Mouse (Mus musculus) forebrain, postnatal 0 days (tissue): ENCODE data around the gene Lcor. TPM values are rescaled to one million over a fixed set of nuclear protein-coding genes. Genes with fewer than 3 reads are reported as not detected.

Experiments
- ATAC-seq: fragments of 200-750 bp; cut with Nextera tagmentation; 2 replicates; pipeline ENCODE4 v1.8.0; 2017; ENCODE audit warnings: mild to moderate bottlenecking, moderate library complexity
- DNase-seq: peaks from one replicate; pipeline ENCODE4 v3.0.0-alpha.2; 2015
- H3K27ac ChIP-seq: fragments of 300-500 bp; sonication (generic); 2 replicates; pipeline ENCODE4 v1.5.1; 2014; ENCODE audit warnings: low read depth, mild to moderate bottlenecking, antibody characterized with exemption, low read length, moderate library complexity, mixed read lengths
- H3K27me3 ChIP-seq: fragments of 300-500 bp; sonication (generic); 2 replicates; pipeline ENCODE4 v1.6.1; 2014; ENCODE audit warnings: mild to moderate bottlenecking, low read length, mixed read lengths; ENCODE audit not compliant: insufficient read depth
- H3K36me3 ChIP-seq: fragments of 300-500 bp; sonication (generic); 2 replicates; pipeline ENCODE4 v1.6.1; 2014; ENCODE audit warnings: mild to moderate bottlenecking, moderate library complexity; ENCODE audit not compliant: insufficient read depth
- H3K4me1 ChIP-seq: fragments of 300-500 bp; sonication (generic); 2 replicates; pipeline ENCODE4 v1.6.1; 2014; ENCODE audit warnings: antibody characterized with exemption; ENCODE audit not compliant: insufficient read depth
- H3K4me2 ChIP-seq: fragments of 300-500 bp; sonication (generic); 2 replicates; pipeline ENCODE4 v1.6.1; 2014; ENCODE audit warnings: low read depth, mild to moderate bottlenecking, moderate library complexity
- H3K4me3 ChIP-seq: fragments of 300-500 bp; sonication (generic); 2 replicates; pipeline ENCODE4 v1.5.1; 2014; ENCODE audit warnings: low read depth, low read length, mixed read lengths
- H3K9ac ChIP-seq: fragments of 300-500 bp; sonication (generic); 2 replicates; pipeline ENCODE4 v1.6.1; 2014; ENCODE audit warnings: mild to moderate bottlenecking
- H3K9me3 ChIP-seq: fragments of 300-500 bp; sonication (generic); 2 replicates; pipeline ENCODE4 v1.6.1; 2016; ENCODE audit warnings: low read length
- CTCF ChIP-seq: sonication (generic); IDR thresholded peaks from 2 replicates; pipeline ENCODE4 v1.5.1; 2016; ENCODE audit warnings: antibody characterized with exemption, control low read depth, low read depth
- WGBS: fragments of 180-500 bp; shearing (Covaris S2); extraction: QIAGEN DNeasy Blood & Tissue Kit; methylation state at CpG from one replicate; pipeline ENCODE4 v1.1.7; 2014; 5-methylcytosine and 5-hydroxymethylcytosine counted together
- polyA plus RNA-seq: library from polyadenylated mRNA; unstranded; fragments of >200 nt; fragmentation: Nextera tagmentation; extraction: Ambion mirVana; gene quantifications from 2 replicates; pipeline ENCODE4 v1.2.1, GENCODE M21; 2015
- total RNA-seq: library from RNA; depleted of rRNA; stranded (reverse); fragments of >200 nt; gene quantifications from 2 replicates; pipeline ENCODE4 v1.2.3, GENCODE M21; 2014

The Lcor gene
- total and polyA plus RNA-seq, 2 experiments from 2014 or later: 12.2 to 21.7 TPM

DNA sequence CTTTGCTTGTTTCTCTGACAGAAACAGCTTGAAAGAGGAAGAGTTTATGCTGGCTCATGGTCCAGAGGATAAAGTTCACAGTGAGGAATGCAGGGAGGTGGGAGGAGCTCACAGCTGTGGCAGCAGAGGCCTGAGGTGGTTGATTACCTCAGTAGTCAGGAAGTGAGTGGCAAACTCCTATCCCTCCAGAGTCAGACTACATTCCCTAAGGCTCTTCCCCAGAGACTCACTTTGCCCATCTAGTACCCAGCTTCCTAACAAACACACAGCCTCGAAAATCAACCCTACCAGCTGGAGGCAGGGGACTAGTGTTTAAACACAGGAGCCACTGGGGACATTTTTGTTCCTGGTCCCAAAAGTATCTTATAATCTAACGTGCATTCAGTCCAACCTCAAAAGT lies 7.5 kb upstream of the Lcor start:
- no peak for TF ChIP-seq CTCF
- ATAC-seq (no peak), DNase-seq (no peak)
- Histone ChIP-seq H3K27me3 (no peaks in the 10 kb centered on the region), H3K9ac (no peak overlapping the region), H3K36me3 (no peaks in the 10 kb centered on the region), H3K9me3 (no peaks in the 10 kb centered on the region), H3K4me3 (no peak overlapping the region), H3K4me2 (no peak overlapping the region), H3K4me1 (no peaks in the 10 kb centered on the region), H3K27ac (no peak overlapping the region)
- WGBS: 78% methylated on average over 2 of the region's 2 CpGs

DNA sequence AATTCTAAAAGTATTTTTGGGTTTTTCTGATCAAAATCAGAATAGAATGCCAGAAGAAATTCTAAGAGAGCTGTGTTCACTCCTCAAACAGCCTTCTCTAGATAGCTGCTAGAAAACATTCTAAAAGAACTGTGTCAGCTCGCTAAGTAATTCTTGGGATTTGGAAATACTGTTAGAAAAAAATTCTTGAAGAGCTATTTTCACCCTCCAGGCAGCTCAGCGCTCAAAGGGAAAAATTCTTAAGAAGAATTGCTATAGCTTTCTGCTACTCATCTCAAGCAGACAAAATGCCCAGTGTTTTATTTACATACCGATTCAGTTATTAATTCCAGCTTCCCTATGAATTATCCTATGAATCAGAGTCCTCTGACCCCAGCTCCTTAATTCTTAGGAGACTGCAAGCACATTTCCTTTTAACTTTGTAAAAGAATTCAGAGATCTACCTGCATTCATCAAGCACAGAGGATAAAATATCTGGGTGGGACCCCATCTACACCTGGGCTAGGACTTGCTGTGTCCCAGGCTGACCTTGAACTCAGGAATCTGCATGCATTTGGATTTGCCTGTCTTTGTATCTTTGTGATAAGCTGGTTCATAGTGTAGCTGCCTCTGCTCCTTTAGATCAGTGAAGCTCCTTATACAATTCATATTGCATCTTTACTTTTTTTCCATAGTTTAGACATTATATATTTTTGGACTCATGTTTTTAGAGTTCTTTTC lies 5.7 kb upstream of the Lcor start:
- Histone ChIP-seq H3K4me3 (no peak overlapping the region), H3K4me1 (no peaks in the 10 kb centered on the region), H3K9me3 (no peaks in the 10 kb centered on the region), H3K9ac (no peak overlapping the region), H3K4me2 (no peak overlapping the region), H3K36me3 (no peaks in the 10 kb centered on the region), H3K27me3 (no peaks in the 10 kb centered on the region), H3K27ac (no peak overlapping the region)
- ATAC-seq (no peak; the same call in 1 of the 2 replicates), DNase-seq (peak; percentile 26)
- WGBS: 71% methylated on average over 3 of the region's 3 CpGs
- TF ChIP-seq CTCF: no peak

DNA sequence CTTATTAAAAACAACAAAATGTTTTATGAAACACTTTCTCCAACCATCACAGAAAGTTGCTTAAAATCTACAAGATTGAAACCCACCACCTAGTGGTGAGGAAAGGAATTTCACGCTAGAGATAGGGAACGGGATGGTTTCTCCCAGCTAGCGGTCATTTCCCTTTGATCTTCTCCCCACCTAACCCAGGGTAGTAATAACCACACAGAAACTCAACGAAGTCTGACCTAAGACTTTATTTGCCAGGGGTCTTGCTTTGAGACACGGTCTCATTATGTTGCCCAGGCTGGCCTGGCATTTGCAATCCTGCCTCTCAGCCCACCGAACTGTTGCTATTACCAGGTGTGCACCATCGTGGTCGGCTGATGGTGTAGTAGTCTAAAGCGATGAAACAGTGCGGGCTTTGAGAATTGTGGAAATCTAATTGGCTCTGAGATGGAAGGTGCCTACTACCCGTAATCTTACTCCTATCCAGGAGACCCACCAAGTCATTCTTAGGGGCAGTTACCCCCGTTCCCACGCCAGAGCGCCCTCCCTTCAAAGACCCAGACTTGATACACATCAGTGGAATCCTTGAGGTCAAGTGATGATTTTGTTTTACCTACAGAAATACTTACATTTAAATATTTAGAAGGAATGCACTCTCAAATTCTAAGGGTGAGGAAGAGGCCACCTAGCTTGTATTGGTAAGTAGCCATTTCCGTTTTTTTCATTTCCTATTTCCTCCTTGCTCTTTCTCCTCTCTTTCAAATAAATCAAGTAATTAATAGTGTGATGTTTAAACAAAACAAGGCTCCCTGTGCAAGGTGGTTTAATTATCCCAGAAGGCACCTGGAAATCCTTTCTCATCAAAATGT lies 1.2 kb upstream of the Lcor start:
- 14% methylated on average over 15 of the region's 15 CpGs for WGBS

DNA sequence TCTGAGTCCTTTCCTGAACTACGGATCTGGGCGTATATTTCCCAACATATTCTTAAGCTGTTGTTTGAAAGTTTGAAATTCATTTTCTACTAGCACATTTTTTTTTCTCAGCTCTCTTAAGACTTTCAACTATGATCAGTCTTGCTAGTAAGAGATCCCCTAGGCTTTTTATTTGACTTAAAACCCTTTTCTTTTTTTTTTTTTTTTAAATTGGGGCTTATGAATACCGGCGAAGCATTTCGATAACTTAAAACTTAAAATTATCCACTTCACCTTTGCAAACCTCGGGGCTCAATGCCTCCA lies 599 bp upstream of the Lcor start:
- Histone ChIP-seq H3K27me3 (no peaks in the 10 kb centered on the region), H3K27ac (peak overlapping the region; percentile 98; the same call in 1 of the 2 replicates), H3K4me3 (peak overlapping the region; percentile 85), H3K9ac (peak overlapping the region; percentile 88; the same call in 1 of the 2 replicates), H3K4me2 (peak overlapping the region; percentile 73), H3K36me3 (no peaks in the 10 kb centered on the region), H3K4me1 (peaks cover 9% of the 10 kb centered on the region), H3K9me3 (no peaks in the 10 kb centered on the region)
- ATAC-seq: no peak
- no peak for DNase-seq
- WGBS: 3% methylated on average over 6 of the region's 6 CpGs
- no peak for TF ChIP-seq CTCF

More for the DNA sequence above, 1.2 kb upstream of the Lcor start:
- Histone ChIP-seq H3K27me3 (no peaks in the 10 kb centered on the region), H3K9ac (no peak overlapping the region), H3K4me1 (peaks cover 9% of the 10 kb centered on the region), H3K9me3 (no peaks in the 10 kb centered on the region), H3K4me2 (peak overlapping the region; percentile 73), H3K4me3 (peak overlapping the region; percentile 85; the same call in 1 of the 2 replicates), H3K27ac (no peak overlapping the region), H3K36me3 (no peaks in the 10 kb centered on the region)
- DNase-seq (peak; percentile 74), ATAC-seq (no peak)
- peak; percentile 86 for TF ChIP-seq CTCF

DNA sequence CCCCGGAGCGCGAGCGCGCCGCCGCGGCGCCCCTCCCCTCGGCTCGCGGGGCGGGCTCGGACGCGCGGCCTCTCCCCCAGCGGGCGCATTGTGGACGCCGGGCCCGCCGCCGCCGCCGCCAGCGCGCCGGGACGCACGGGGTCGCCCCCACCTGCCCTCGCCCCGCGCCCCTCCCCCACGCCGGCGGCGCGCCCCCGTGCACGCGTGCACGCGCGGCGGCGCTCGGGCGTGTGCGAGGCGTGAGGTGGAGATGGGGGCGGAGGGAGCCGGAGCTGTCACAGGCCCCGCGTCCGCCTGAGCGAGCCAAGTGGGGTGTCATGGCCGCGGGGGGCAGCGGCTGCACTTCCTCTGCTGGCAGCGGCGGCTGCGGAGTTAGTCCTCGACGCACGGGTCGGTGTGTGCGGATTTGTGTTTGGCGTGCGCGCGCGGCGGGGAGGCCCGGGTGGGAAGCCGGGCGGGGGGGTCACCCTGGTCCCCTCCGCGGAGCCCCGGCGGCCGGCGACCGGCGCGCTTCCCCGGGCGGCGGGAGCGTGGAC lies 540 bp downstream of the Lcor start:
- H3K4me1 ChIP-seq: peaks cover 15% of the 10 kb centered on the region
- TF ChIP-seq CTCF: no peak; the same call in 1 of the 2 replicates
- ATAC-seq: peak; percentile 80
- peak overlapping the region; percentile 88 for H3K9ac ChIP-seq
- WGBS: 4% methylated on average over 41 of the region's 91 CpGs
- no peaks in the 10 kb centered on the region for H3K9me3 ChIP-seq
- H3K27ac ChIP-seq: peak overlapping the region; percentile 98
- peak overlapping the region; percentile 73 for H3K4me2 ChIP-seq
- DNase-seq: peak; percentile 82
- H3K4me3 ChIP-seq: peak overlapping the region; percentile 85
- no peaks in the 10 kb centered on the region for H3K27me3 ChIP-seq
- no peaks in the 10 kb centered on the region for H3K36me3 ChIP-seq

DNA sequence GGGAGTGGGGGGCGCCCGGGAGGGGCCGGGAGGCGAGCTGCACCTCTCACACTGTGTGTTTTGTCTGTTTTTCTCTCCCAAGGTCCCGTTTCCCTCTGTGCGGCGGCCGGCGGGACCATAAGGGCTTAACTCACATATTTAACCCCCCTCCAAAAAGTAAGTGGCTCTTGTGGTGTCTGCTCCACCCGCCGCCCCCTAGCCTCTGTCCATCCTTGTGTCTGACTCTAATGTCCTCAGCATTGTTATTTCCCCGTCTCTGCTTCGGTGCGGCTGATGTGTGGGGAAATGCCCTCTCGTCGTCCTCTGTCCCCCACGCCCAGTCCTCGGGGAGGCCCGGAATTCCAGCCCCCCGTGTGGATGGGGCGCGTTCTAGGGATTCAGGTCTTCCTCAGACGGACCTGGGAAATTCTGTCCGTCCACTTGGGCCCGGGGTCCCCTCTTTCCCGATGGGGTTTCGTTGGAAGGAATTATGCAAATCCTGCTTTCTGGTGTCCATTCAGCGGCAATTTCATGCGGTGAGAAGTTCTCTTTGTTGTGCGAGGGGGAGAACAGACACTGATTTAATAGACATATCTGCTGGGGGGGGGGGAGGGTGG lies 1.1 kb downstream of the Lcor start:
- 2% methylated on average over 29 of the region's 30 CpGs for WGBS
- Histone ChIP-seq H3K36me3 (no peaks in the 10 kb centered on the region), H3K9me3 (no peaks in the 10 kb centered on the region), H3K4me2 (peak overlapping the region; percentile 73), H3K9ac (peak overlapping the region; percentile 88), H3K27ac (peak overlapping the region; percentile 98), H3K4me3 (peak overlapping the region; percentile 85), H3K27me3 (no peaks in the 10 kb centered on the region), H3K4me1 (peaks cover 15% of the 10 kb centered on the region)
- TF ChIP-seq CTCF: no peak; the same call in 1 of the 2 replicates
- ATAC-seq (peak; percentile 18), DNase-seq (peak; percentile 9)
